15 mouse cellular contexts compared by ENCODE assay signal in the genomic region with DNA sequence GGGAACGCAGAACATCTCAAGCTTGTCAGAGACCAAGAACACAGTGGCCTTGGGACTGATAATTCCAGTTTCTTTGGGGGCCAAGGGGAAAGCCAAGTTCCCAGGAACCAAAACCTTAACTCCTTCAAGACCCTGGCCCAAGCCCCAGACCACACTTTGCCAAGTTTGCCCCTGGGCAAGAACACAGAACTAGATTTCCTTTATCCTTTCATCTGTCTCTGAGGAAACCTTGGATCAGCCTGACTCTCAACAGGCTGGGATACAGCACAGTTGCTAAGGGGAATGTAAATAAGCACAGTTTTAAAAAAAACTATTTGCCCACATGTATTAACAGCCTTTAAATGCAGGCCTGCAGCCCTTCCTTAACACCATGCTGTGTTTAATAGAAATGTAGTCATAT. TPM values are rescaled to one million over a fixed set of nuclear protein-coding genes. Genes with fewer than 3 reads are reported as not detected.
DNase-seq lines count a peak whose midpoint lies in the region; ATAC-seq and TF ChIP-seq lines count a peak whose summit lies in the region.
"Had no signal": no experiment of that assay in that cellular context is flagged by ENCODE, and none has a peak within 500 bp of the region (broad histone marks: within the 10 kb centered on the region; RNA-seq: fewer than 3 reads in every experiment).

No protein-coding gene starts in this region.

- no peak overlapping the region for H3K27ac ChIP-seq in heart, embryonic 10.5 days
- no peak overlapping the region for H3K27ac ChIP-seq in limb, embryonic 14.5 days (replicated peaks; ENCODE audit: low read depth, low read length)
- H3K27ac ChIP-seq in limb, embryonic 10.5 days: no peak overlapping the region
- peak overlapping the region; percentile 39; the same call in 1 of the 2 replicates for H3K27ac ChIP-seq in embryonic facial prominence, embryonic 14.5 days (replicated peaks; ENCODE audit: low read depth, low read length)
- H3K27ac ChIP-seq: hindbrain, embryonic 12.5 days had no signal

- no peaks in the 10 kb centered on the region for H3K36me3 ChIP-seq in heart, embryonic 10.5 days
- H3K36me3 ChIP-seq in limb, embryonic 14.5 days (ENCODE audit: control insufficient read depth, insufficient read depth, low read length): no peaks in the 10 kb centered on the region
- no peaks in the 10 kb centered on the region for H3K36me3 ChIP-seq in limb, embryonic 10.5 days
- H3K36me3 ChIP-seq in embryonic facial prominence, embryonic 14.5 days (ENCODE audit: control insufficient read depth, insufficient read depth, low read length): no peaks in the 10 kb centered on the region
- H3K36me3 ChIP-seq: hindbrain, embryonic 12.5 days had no signal

- no peak for TF ChIP-seq POLR2A in limb, embryonic 14.5 days (IDR thresholded peaks at IDR 0.05; ENCODE audit: borderline replicate concordance, extremely low read depth, insufficient read depth, insufficient read length)
- no peak for TF ChIP-seq POLR2A in brain, embryonic 14.5 days (IDR thresholded peaks at IDR 0.05; ENCODE audit: borderline replicate concordance, extremely low read depth, insufficient read depth, insufficient read length, poor library complexity, severe bottlenecking)

- peaks cover 24% of the 10 kb centered on the region for H3K4me1 ChIP-seq in heart, embryonic 10.5 days
- H3K4me1 ChIP-seq in limb, embryonic 14.5 days (ENCODE audit: control insufficient read depth, insufficient read depth, low read length): peaks cover 8% of the 10 kb centered on the region; the same call in 1 of the 2 replicates
- H3K4me1 ChIP-seq in limb, embryonic 10.5 days: peaks cover 8% of the 10 kb centered on the region
- H3K4me1 ChIP-seq in embryonic facial prominence, embryonic 14.5 days (ENCODE audit: control insufficient read depth, insufficient read depth, low read length): peaks cover 9% of the 10 kb centered on the region; the same call in 1 of the 2 replicates
- H3K4me1 ChIP-seq: hindbrain, embryonic 12.5 days had no signal

- 94% methylated on average over 1 of the region's 1 CpGs for WGBS in heart, embryonic 10.5 days
- 69% methylated on average over 1 of the region's 1 CpGs for WGBS in limb, embryonic 14.5 days
- WGBS in limb, embryonic 10.5 days: 97% methylated on average over 1 of the region's 1 CpGs
- WGBS in embryonic facial prominence, embryonic 14.5 days: 75% methylated on average over 1 of the region's 1 CpGs

- ATAC-seq in limb, embryonic 14.5 days (ENCODE audit: low FRiP score, low read depth): peak; percentile 55; the same call in 1 of the 2 replicates
- ATAC-seq in embryonic facial prominence, embryonic 14.5 days (ENCODE audit: low read depth): no peak
- ATAC-seq: intestine, embryonic 16.5 days had no signal

- H3K27me3 ChIP-seq in heart, embryonic 10.5 days (ENCODE audit: insufficient read depth, poor library complexity, severe bottlenecking): no peaks in the 10 kb centered on the region
- no peaks in the 10 kb centered on the region for H3K27me3 ChIP-seq in limb, embryonic 14.5 days (ENCODE audit: control insufficient read depth, insufficient read depth, low read length)
- H3K27me3 ChIP-seq in limb, embryonic 10.5 days (ENCODE audit: low read depth, poor library complexity, severe bottlenecking): no peaks in the 10 kb centered on the region
- H3K27me3 ChIP-seq in embryonic facial prominence, embryonic 14.5 days (replicated peaks; ENCODE audit: control insufficient read depth, insufficient read depth, low read length): no peaks in the 10 kb centered on the region
- H3K27me3 ChIP-seq: hindbrain, embryonic 12.5 days had no signal

- no peak overlapping the region for H3K4me3 ChIP-seq in heart, embryonic 10.5 days
- no peak overlapping the region for H3K4me3 ChIP-seq in limb, embryonic 14.5 days (replicated peaks; ENCODE audit: low read length)
- H3K4me3 ChIP-seq in limb, embryonic 10.5 days: no peak overlapping the region
- H3K4me3 ChIP-seq in embryonic facial prominence, embryonic 14.5 days (ENCODE audit: low read depth, low read length): no peak overlapping the region
- H3K4me3 ChIP-seq: hindbrain, embryonic 12.5 days had no signal

- DNase-seq in heart, adult 11 months: peak; percentile 81
- DNase-seq in heart, embryonic 10.5 days (ENCODE audit: low spot score): no peak
- no peak for DNase-seq in limb, embryonic 14.5 days (ENCODE audit: low spot score)
- DNase-seq in limb, embryonic 10.5 days (ENCODE audit: low spot score): no peak
- DNase-seq in brain, embryonic 14.5 days (ENCODE audit: low read depth): peak; percentile 65
- DNase-seq in embryonic facial prominence, embryonic 14.5 days (ENCODE audit: low spot score): no peak
- no peak for DNase-seq in yolk sac, embryonic 10.5 days (ENCODE audit: low spot score)
- no peak for DNase-seq in spleen, adult 18-20 months
- DNase-seq: adrenal gland, postnatal 25 days; cerebellum, adult 8-10 months; lung, adult 18-20 months; lung, postnatal 36 days; right cerebral cortex, postnatal 25 days had no signal

- no peak for TF ChIP-seq CTCF in brain, embryonic 14.5 days (IDR thresholded peaks at IDR 0.05; ENCODE audit: borderline replicate concordance, extremely low read depth, insufficient read depth, insufficient read length)

- H3K4me2 ChIP-seq in limb, embryonic 14.5 days (replicated peaks; ENCODE audit: low read depth, low read length, severe bottlenecking): no peak overlapping the region
- H3K4me2 ChIP-seq in embryonic facial prominence, embryonic 14.5 days (ENCODE audit: low read depth, low read length): no peak overlapping the region
- H3K4me2 ChIP-seq: hindbrain, embryonic 12.5 days had no signal

- no peak overlapping the region for H3K9ac ChIP-seq in limb, embryonic 14.5 days (ENCODE audit: low read depth, low read length, severe bottlenecking)
- H3K9ac ChIP-seq in embryonic facial prominence, embryonic 14.5 days (ENCODE audit: low read depth, low read length): no peak overlapping the region
- H3K9ac ChIP-seq: hindbrain, embryonic 12.5 days had no signal

- H3K9me3 ChIP-seq in heart, embryonic 10.5 days: no peaks in the 10 kb centered on the region
- no peaks in the 10 kb centered on the region for H3K9me3 ChIP-seq in limb, embryonic 14.5 days (ENCODE audit: control insufficient read depth, low read length)
- no peaks in the 10 kb centered on the region for H3K9me3 ChIP-seq in limb, embryonic 10.5 days (replicated peaks)
- H3K9me3 ChIP-seq in embryonic facial prominence, embryonic 14.5 days (ENCODE audit: control insufficient read depth, low read length): no peaks in the 10 kb centered on the region
- H3K9me3 ChIP-seq: hindbrain, embryonic 12.5 days had no signal

RNA-seq across cellular contexts. Expression of gene Dleu7, which starts 14.7 kb away (rescaled TPM):
- 1.1 and 1.5 TPM in 2 replicates for polyA plus RNA-seq in heart, embryonic 10.5 days (2016; fragmentation: Nextera tagmentation; extraction: Ambion mirVana)
- 1.5 and 2.7 TPM in 2 replicates for polyA plus RNA-seq in limb, embryonic 14.5 days (2012; rRNA removed)
- 1.6 and 2.4 TPM in 2 replicates for polyA plus RNA-seq in limb, embryonic 14.5 days (2014; fragmentation: Nextera tagmentation; extraction: Ambion mirVana)
- polyA plus RNA-seq in limb, embryonic 10.5 days (2016; fragmentation: Nextera tagmentation; extraction: Ambion mirVana): 0.23 and 0.53 TPM in 2 replicates
- 11.9 and 17.2 TPM in 2 replicates for polyA plus RNA-seq in brain, embryonic 14.5 days (2012; rRNA removed)
- polyA plus RNA-seq in embryonic facial prominence, embryonic 14.5 days (2014; fragmentation: Nextera tagmentation; extraction: Ambion mirVana): 1.8 and 2.2 TPM in 2 replicates

RNA-seq across cellular contexts. Expression of gene Rnaseh2b, which starts 15.2 kb away (rescaled TPM):
- 61.0 and 65.2 TPM in 2 replicates for polyA plus RNA-seq in heart, embryonic 10.5 days (2016; fragmentation: Nextera tagmentation; extraction: Ambion mirVana)
- polyA plus RNA-seq in limb, embryonic 14.5 days (2012; rRNA removed): 17.4 and 29.6 TPM in 2 replicates
- 58.8 and 64.3 TPM in 2 replicates for polyA plus RNA-seq in limb, embryonic 14.5 days (2014; fragmentation: Nextera tagmentation; extraction: Ambion mirVana)
- polyA plus RNA-seq in limb, embryonic 10.5 days (2016; fragmentation: Nextera tagmentation; extraction: Ambion mirVana): 53.0 and 56.4 TPM in 2 replicates
- 18.4 and 23.4 TPM in 2 replicates for polyA plus RNA-seq in brain, embryonic 14.5 days (2012; rRNA removed)
- polyA plus RNA-seq in embryonic facial prominence, embryonic 14.5 days (2014; fragmentation: Nextera tagmentation; extraction: Ambion mirVana): 53.8 and 62.9 TPM in 2 replicates

Comparison
In these comparisons a context has a peak if more than half of its experiments do, and no peak if none do; other contexts are left out.
1. DNase-seq: peak in heart, adult 11 months (single experiment) and brain, embryonic 14.5 days (single experiment); none in heart, embryonic 10.5 days (single experiment), limb, embryonic 14.5 days (single experiment), limb, embryonic 10.5 days (single experiment), embryonic facial prominence, embryonic 14.5 days (single experiment), yolk sac, embryonic 10.5 days (single experiment) and spleen, adult 18-20 months (0 of 2).